Mouse (Mus musculus) limb, embryonic 11.5 days (tissue): ENCODE measurements around the gene Fam186b. TPM values are rescaled to one million over a fixed set of nuclear protein-coding genes. Genes with fewer than 3 reads are reported as not detected.

Source experiments
- ATAC-seq: fragments of 200-750 bp; cut with Nextera tagmentation; 2 replicates; pipeline ENCODE4 v1.8.0; 2017; ENCODE audit warnings: low read depth; ENCODE audit not compliant: insufficient number of reproducible peaks, low FRiP score, low TSS enrichment
- DNase-seq: peaks from one replicate; pipeline ENCODE4 v3.0.0-alpha.2; 2015; ENCODE audit warnings: low spot score
- H3K27ac ChIP-seq: fragments of 300-500 bp; sonication (generic); replicated peaks from 2 replicates; pipeline ENCODE4 v1.5.1; 2014; ENCODE audit warnings: low read depth, mild to moderate bottlenecking, low read length
- H3K27me3 ChIP-seq: fragments of 300-500 bp; sonication (generic); 2 replicates; pipeline ENCODE4 v1.6.1; 2014; ENCODE audit warnings: mild to moderate bottlenecking, low read length, mixed read lengths; ENCODE audit not compliant: control insufficient read depth, insufficient read depth
- H3K36me3 ChIP-seq: fragments of 300-500 bp; sonication (generic); 2 replicates; pipeline ENCODE4 v1.6.1; 2014; ENCODE audit warnings: mild to moderate bottlenecking, low read length, moderate library complexity, mixed read lengths; ENCODE audit not compliant: control insufficient read depth, insufficient read depth
- H3K4me1 ChIP-seq: fragments of 300-500 bp; sonication (generic); 2 replicates; pipeline ENCODE4 v1.6.1; 2014; ENCODE audit warnings: low read length, mixed read lengths; ENCODE audit not compliant: control insufficient read depth, insufficient read depth
- H3K4me2 ChIP-seq: fragments of 300-500 bp; sonication (generic); 2 replicates; pipeline ENCODE4 v1.6.1; 2014; ENCODE audit warnings: low read depth, mild to moderate bottlenecking, moderate library complexity; ENCODE audit not compliant: severe bottlenecking
- H3K4me3 ChIP-seq: fragments of 300-500 bp; sonication (generic); 2 replicates; pipeline ENCODE4 v1.5.1; 2014; ENCODE audit warnings: low read depth, low read length
- H3K9ac ChIP-seq: fragments of 300-500 bp; sonication (generic); 2 replicates; pipeline ENCODE4 v1.6.1; 2014; ENCODE audit warnings: mild to moderate bottlenecking, low read length
- H3K9me3 ChIP-seq: fragments of 300-500 bp; sonication (generic); 2 replicates; pipeline ENCODE4 v1.6.1; 2016; ENCODE audit warnings: low read length; ENCODE audit not compliant: control insufficient read depth
- WGBS: fragments of 180-500 bp; shearing (Covaris S2); extraction: QIAGEN DNeasy Blood & Tissue Kit; methylation state at CpG from one replicate; pipeline ENCODE4 v1.1.7; 2014; 5-methylcytosine and 5-hydroxymethylcytosine counted together
- polyA plus RNA-seq: library from polyadenylated mRNA; unstranded; fragments of >200 nt; fragmentation: Nextera tagmentation; extraction: Ambion mirVana; gene quantifications from 2 replicates; pipeline ENCODE4 v1.2.1, GENCODE M21; 2014

Fam186b gene
- polyA plus RNA-seq, 1 experiment from 2014 or later = not detected

- Histone ChIP-seq H3K27me3 (no peaks in the 10 kb centered on the region), H3K27ac (peak within 1 kb of the TSS; percentile 88), H3K4me1 (peaks cover 6% of the 10 kb centered on the region; the same call in 1 of the 2 replicates), H3K36me3 (no peaks in the 10 kb centered on the region), H3K9me3 (no peaks in the 10 kb centered on the region), H3K9ac (peak within 1 kb of the TSS; percentile 78), H3K4me3 (peak within 1 kb of the TSS; percentile 67), H3K4me2 (peak within 1 kb of the TSS; percentile 58)
- under 1% methylated on average over 50 of the region's 64 CpGs for WGBS
- peak; percentile 93 for DNase-seq
- ATAC-seq = peak; percentile 91
Observed at GRCm38 (mm10) chr15:99294813-99295374, 794 bp downstream of the Fam186b start, which contains the start of gene Prpf40b. Gene Prpf40b (plus strand): TSS chr15:99295087.

DNA sequence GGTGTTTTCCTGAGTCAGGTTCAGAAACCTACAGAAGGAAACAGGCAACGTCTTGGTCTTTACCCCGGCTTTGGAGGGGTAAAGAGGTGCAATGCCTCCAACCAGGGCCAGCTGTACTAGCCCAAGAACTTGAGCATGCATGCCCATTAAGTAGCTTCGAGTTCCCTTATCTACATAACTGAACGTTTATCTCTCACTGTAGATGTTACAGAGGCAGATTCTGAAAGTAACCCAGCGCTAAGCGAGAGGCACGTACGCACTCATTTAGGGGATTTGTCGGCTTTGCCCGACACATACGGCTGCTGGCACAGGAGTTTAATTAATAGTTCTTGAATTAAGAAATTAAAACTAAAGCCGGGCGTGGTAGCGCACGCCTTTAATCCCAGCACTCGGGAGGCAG lies 1.4 kb downstream of the Fam186b start:
- no peaks in the 10 kb centered on the region for H3K9me3 ChIP-seq
- peak overlapping the region; percentile 58 for H3K4me2 ChIP-seq
- H3K9ac ChIP-seq = peak overlapping the region; percentile 78
- peak overlapping the region; percentile 67 for H3K4me3 ChIP-seq
- H3K36me3 ChIP-seq = no peaks in the 10 kb centered on the region
- ATAC-seq = no peak
- 33% methylated on average over 16 of the region's 16 CpGs for WGBS
- no peaks in the 10 kb centered on the region for H3K27me3 ChIP-seq
- no peak overlapping the region for H3K27ac ChIP-seq
- DNase-seq = peak; percentile 40
- H3K4me1 ChIP-seq = peaks cover 6% of the 10 kb centered on the region; the same call in 1 of the 2 replicates

- Histone ChIP-seq H3K4me3 (no peak overlapping the region), H3K9me3 (no peaks in the 10 kb centered on the region), H3K9ac (no peak overlapping the region), H3K27me3 (no peaks in the 10 kb centered on the region), H3K27ac (no peak overlapping the region), H3K4me1 (peaks cover under 1% of the 10 kb centered on the region; the same call in 1 of the 2 replicates), H3K4me2 (no peak overlapping the region), H3K36me3 (no peaks in the 10 kb centered on the region)
- DNase-seq = no peak
- ATAC-seq = no peak
- WGBS = 90% methylated on average over 11 of the region's 11 CpGs
Observed at GRCm38 (mm10) chr15:99290586-99290985, 5.1 kb downstream of the Fam186b start.

DNA sequence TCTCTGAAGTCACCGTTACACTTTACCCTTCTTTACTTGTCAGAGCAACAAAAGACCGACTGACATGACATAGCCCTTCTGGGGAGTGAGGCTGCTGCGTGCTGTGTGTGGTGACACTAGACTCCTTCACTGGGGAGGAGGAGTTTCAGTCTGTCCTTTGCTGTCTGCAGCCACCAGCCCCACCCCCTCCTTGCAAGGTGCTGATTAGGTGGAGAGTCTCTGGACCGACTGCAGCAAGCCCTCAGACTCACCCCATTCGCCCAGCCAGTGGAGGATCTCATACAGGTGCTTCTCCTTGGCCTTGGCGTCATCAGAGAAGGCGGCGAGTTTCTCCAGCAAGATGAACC lies 10.5 kb downstream of the Fam186b start:
- Histone ChIP-seq H3K9ac (no peak overlapping the region), H3K36me3 (no peaks in the 10 kb centered on the region), H3K27me3 (no peaks in the 10 kb centered on the region), H3K4me2 (no peak overlapping the region), H3K27ac (no peak overlapping the region), H3K9me3 (no peaks in the 10 kb centered on the region), H3K4me1 (no peaks in the 10 kb centered on the region), H3K4me3 (no peak overlapping the region)
- ATAC-seq (no peak), DNase-seq (no peak)
- 49% methylated on average over 8 of the region's 8 CpGs for WGBS

DNA sequence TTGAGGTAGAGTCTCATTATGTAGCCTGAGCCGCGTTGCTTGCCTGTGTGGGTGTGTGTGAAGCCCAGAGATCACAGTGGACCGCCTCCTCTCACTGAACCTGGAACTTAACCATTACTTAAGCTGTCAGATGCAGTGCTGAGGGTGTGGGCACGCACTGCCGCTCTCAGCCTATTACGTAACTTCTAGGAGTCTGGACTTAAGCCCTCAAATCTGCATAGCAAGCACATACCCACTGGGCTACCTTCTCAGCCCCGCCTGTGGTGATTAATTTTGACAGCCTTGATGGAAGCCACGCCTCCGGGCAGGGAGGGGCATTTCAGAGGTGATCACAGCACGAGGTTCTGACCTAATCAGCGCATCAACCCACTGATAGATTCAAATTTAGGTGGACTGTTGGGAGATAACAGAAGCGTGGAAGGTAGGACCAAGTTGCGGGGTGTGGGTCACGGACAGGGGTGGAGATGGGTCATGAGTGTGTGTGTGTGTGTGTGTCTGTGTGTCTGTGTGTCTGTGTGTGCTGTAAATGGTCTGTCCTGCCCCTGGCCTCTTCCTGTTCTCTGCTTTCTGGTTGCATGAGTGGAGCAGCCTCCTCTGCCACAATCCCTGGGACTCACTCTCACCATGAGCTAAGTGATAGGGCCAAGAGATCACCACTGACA lies 11.0 kb downstream of the Fam186b start:
- Histone ChIP-seq H3K9me3 (no peaks in the 10 kb centered on the region), H3K4me2 (no peak overlapping the region), H3K27ac (no peak overlapping the region), H3K4me1 (no peaks in the 10 kb centered on the region), H3K9ac (no peak overlapping the region), H3K4me3 (no peak overlapping the region), H3K36me3 (no peaks in the 10 kb centered on the region), H3K27me3 (no peaks in the 10 kb centered on the region)
- ATAC-seq (no peak), DNase-seq (no peak)
- WGBS = 39% methylated on average over 14 of the region's 14 CpGs

GRCm38 (mm10) chr15:99283456-99283855 lies 12.2 kb downstream of the Fam186b start:
- H3K9me3 ChIP-seq = no peaks in the 10 kb centered on the region
- H3K36me3 ChIP-seq = no peaks in the 10 kb centered on the region
- no peak overlapping the region for H3K9ac ChIP-seq
- H3K4me1 ChIP-seq = no peaks in the 10 kb centered on the region
- no peak overlapping the region for H3K27ac ChIP-seq
- no peaks in the 10 kb centered on the region for H3K27me3 ChIP-seq
- ATAC-seq = no peak
- no peak overlapping the region for H3K4me2 ChIP-seq
- H3K4me3 ChIP-seq = no peak overlapping the region
- WGBS = 63% methylated on average over 10 of the region's 10 CpGs
- DNase-seq = no peak

GRCm38 (mm10) chr15:99278271-99278670 lies 17.4 kb downstream of the Fam186b start:
- no peak for DNase-seq
- Histone ChIP-seq H3K36me3 (no peaks in the 10 kb centered on the region), H3K9ac (no peak overlapping the region), H3K4me1 (no peaks in the 10 kb centered on the region), H3K4me3 (no peak overlapping the region), H3K9me3 (no peaks in the 10 kb centered on the region), H3K27ac (no peak overlapping the region), H3K27me3 (no peaks in the 10 kb centered on the region), H3K4me2 (no peak overlapping the region)
- ATAC-seq = no peak
- WGBS = 90% methylated on average over 7 of the region's 7 CpGs

GRCm38 (mm10) chr15:99276095-99276494 lies 19.6 kb downstream of the Fam186b start:
- DNase-seq = no peak
- WGBS = 70% methylated on average over 8 of the region's 8 CpGs
- Histone ChIP-seq H3K9ac (no peak overlapping the region), H3K4me1 (no peaks in the 10 kb centered on the region), H3K9me3 (no peaks in the 10 kb centered on the region), H3K4me3 (no peak overlapping the region), H3K27ac (no peak overlapping the region), H3K36me3 (no peaks in the 10 kb centered on the region), H3K27me3 (no peaks in the 10 kb centered on the region), H3K4me2 (no peak overlapping the region)
- ATAC-seq = no peak
